Comparison of ENCODE assay signal across 23 mouse cellular contexts in the genomic region with DNA sequence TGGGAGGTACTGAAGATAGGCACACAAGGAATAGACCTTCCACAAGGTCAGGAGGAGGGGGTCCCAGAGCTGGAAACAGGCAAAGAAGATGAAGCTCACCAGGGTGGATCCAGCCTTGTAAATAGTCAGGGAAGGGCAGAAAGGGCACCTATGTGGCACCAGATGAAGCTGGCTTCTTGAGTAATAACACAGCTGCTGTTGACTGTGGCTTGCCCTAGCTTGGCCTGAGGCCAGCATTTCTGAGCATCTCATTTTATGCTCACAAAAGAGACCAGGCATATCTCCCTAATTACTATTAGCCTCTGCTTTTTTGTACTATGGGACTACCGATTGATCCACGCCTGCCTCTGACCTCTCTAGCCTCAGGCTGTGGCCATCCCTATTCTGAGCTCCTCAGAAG. TPM values are rescaled to one million over a fixed set of nuclear protein-coding genes. Genes with fewer than 3 reads are reported as not detected.
DNase-seq lines count a peak whose midpoint lies in the region; TF ChIP-seq lines count a peak whose summit lies in the region.
"Had no signal": no experiment of that assay in that cellular context is flagged by ENCODE, and none has a peak within 500 bp of the region (broad histone marks: within the 10 kb centered on the region; RNA-seq: fewer than 3 reads in every experiment).

No protein-coding gene starts in this region.

- no peak overlapping the region for H3K27ac ChIP-seq in left cerebral cortex, adult 2 months
- peak overlapping the region; percentile 94; the same call in 1 of the 2 replicates for H3K27ac ChIP-seq in CH12.LX (ENCODE audit: insufficient read depth, low read depth)
- H3K27ac ChIP-seq: embryonic facial prominence, embryonic 10.5 days; heart, adult 2 months; hindbrain, embryonic 15.5 days; intestine, embryonic 15.5 days; kidney, embryonic 15.5 days; liver, embryonic 14.5 days; lung, embryonic 15.5 days had no signal

- peak overlapping the region; percentile 52 for H3K4me2 ChIP-seq in CH12.LX (ENCODE audit: insufficient read depth, low read depth, poor library complexity, severe bottlenecking)
- H3K4me2 ChIP-seq: hindbrain, embryonic 15.5 days; intestine, embryonic 15.5 days; kidney, embryonic 15.5 days; lung, embryonic 15.5 days had no signal

- in situ Hi-C loops in CH12.LX (cut with MboI; ENCODE audit: low pct_ligation_motif_present, low pct_unique_long_range_greater_than_20kb, low sequenced_read_pairs): loop anchor here (5.0 kb wide), 3 partner anchors 42 to 257 kb away; partner anchors contain the start of gene Cab39

- peak overlapping the region; percentile 72 for H3K9ac ChIP-seq in CH12.LX (ENCODE audit: insufficient read depth, low read depth)
- H3K9ac ChIP-seq: forebrain, postnatal 0 days; hindbrain, embryonic 15.5 days; intestine, embryonic 15.5 days; kidney, embryonic 15.5 days; liver, embryonic 14.5 days; lung, embryonic 15.5 days had no signal

- TF ChIP-seq RAD21 in CH12.LX (IDR thresholded peaks at IDR 0.05; ENCODE audit: low read depth, low read length): no peak

- dilution Hi-C loops in CH12.LX (cut with MboI; ENCODE audit: extremely low pct_ligation_motif_present, extremely low pct_unique_long_range_greater_than_20kb, low sequenced_read_pairs): no loop called here

- no peaks in the 10 kb centered on the region for H3K9me3 ChIP-seq in CH12.LX (replicated peaks; ENCODE audit: low read length)
- H3K9me3 ChIP-seq: embryonic facial prominence, embryonic 10.5 days; hindbrain, embryonic 15.5 days; intestine, embryonic 15.5 days; kidney, embryonic 15.5 days; lung, embryonic 15.5 days had no signal

- H3K4me1 ChIP-seq in CH12.LX (ENCODE audit: control insufficient read depth in 1 of 2, insufficient read depth in 2 of 2): peaks cover 19 to 65% of the 10 kb centered on the region in 2 experiments
- H3K4me1 ChIP-seq: hindbrain, embryonic 15.5 days; intestine, embryonic 15.5 days; lung, embryonic 15.5 days had no signal

- no peak for TF ChIP-seq EP300 in CH12.LX (IDR thresholded peaks at IDR 0.05; ENCODE audit: low read length)

- intact Hi-C loops in left cerebral cortex, postnatal 4 days (cut with DNase I): no loop called here
- intact Hi-C loops in left cerebral cortex, adult 2 months (cut with DNase I): no loop called here

- DNase-seq in cerebellum, postnatal 10 days: peak; percentile 16 to 17
- no peak for DNase-seq in cerebellum, postnatal 36 days
- peak; percentile 17 for DNase-seq in left cerebral cortex, postnatal 4 days
- DNase-seq in left cerebral cortex, adult 2 months (ENCODE audit: extremely low spot score in 1 of 2, low spot score in 2 of 2): no peak
- DNase-seq in CH12.LX (ENCODE audit: extremely low read depth): no peak
- DNase-seq in brain, embryonic 14.5 days (ENCODE audit: low read depth): peak; percentile 18
- no peak for DNase-seq in lung, adult 18-20 months
- DNase-seq in testis, postnatal 14 days (ENCODE audit: low spot score): no peak
- DNase-seq: adrenal gland, adult 2 months; B cell, adult 2 months; cerebellum, adult 9-10 months; forebrain, postnatal 0 days; gastrocnemius, postnatal 25 days; heart, adult 2 months; kidney, postnatal 4 days; lung, postnatal 4 days; thymus, postnatal 14 days had no signal

- H3K79me2 ChIP-seq in CH12.LX (replicated peaks; ENCODE audit: control insufficient read depth, extremely low read depth, insufficient read depth, poor library complexity, severe bottlenecking): no peaks in the 10 kb centered on the region; the same call in 1 of the 2 replicates

- no peak for TF ChIP-seq CTCF in left cerebral cortex, adult 2 months (IDR thresholded peaks at IDR 0.05)
- TF ChIP-seq CTCF in CH12.LX (conservative IDR thresholded peaks at IDR 0.05 in 1 of 2, IDR thresholded peaks at IDR 0.05 in 1 of 2; ENCODE audit: low read depth in 2 of 2, low read length in 2 of 2): no peak
- no peak for TF ChIP-seq CTCF in brain, embryonic 14.5 days (IDR thresholded peaks at IDR 0.05; ENCODE audit: borderline replicate concordance, extremely low read depth, insufficient read depth, insufficient read length)

- peaks cover 4 to 23% of the 10 kb centered on the region in 2 experiments for H3K36me3 ChIP-seq in CH12.LX (replicated peaks in 1 of 2; ENCODE audit: control insufficient read depth in 1 of 2, insufficient read depth in 1 of 2, low read length in 1 of 2)
- H3K36me3 ChIP-seq: embryonic facial prominence, embryonic 10.5 days; hindbrain, embryonic 15.5 days; intestine, embryonic 15.5 days; kidney, embryonic 15.5 days; lung, embryonic 15.5 days had no signal

- no peaks in the 10 kb centered on the region for H3K27me3 ChIP-seq in CH12.LX (replicated peaks)
- H3K27me3 ChIP-seq: hindbrain, embryonic 15.5 days; intestine, embryonic 15.5 days; kidney, embryonic 15.5 days; lung, embryonic 15.5 days had no signal

- no peak for TF ChIP-seq POLR2A in CH12.LX (IDR thresholded peaks at IDR 0.05; ENCODE audit: low read depth, low read length)
- no peak for TF ChIP-seq POLR2A in brain, embryonic 14.5 days (IDR thresholded peaks at IDR 0.05; ENCODE audit: borderline replicate concordance, extremely low read depth, insufficient read depth, insufficient read length, poor library complexity, severe bottlenecking)

- H3K4me3 ChIP-seq in left cerebral cortex, adult 2 months: no peak overlapping the region
- peak overlapping the region in 2 of 3 experiments; percentile 42 to 57 for H3K4me3 ChIP-seq in CH12.LX (replicated peaks in 1 of 3; ENCODE audit: low read depth in 2 of 3, low read length in 2 of 3, poor library complexity in 1 of 3)
- H3K4me3 ChIP-seq: embryonic facial prominence, embryonic 10.5 days; heart, adult 2 months; hindbrain, embryonic 15.5 days; intestine, embryonic 15.5 days; kidney, embryonic 15.5 days; lung, embryonic 15.5 days had no signal

TF ChIP-seq in CH12.LX, 34 proteins besides CTCF, POLR2A, EP300 and RAD21:
- no peak for TF ChIP-seq HCFC1 (IDR thresholded peaks at IDR 0.05; ENCODE audit: low read depth, low read length)
- TF ChIP-seq NRF1 (IDR thresholded peaks at IDR 0.05; ENCODE audit: low read depth, low read length): no peak
- TF ChIP-seq MAFK (IDR thresholded peaks at IDR 0.05; ENCODE audit: insufficient replicate concordance, low read length): no peak
- TF ChIP-seq JUN (IDR thresholded peaks at IDR 0.05; ENCODE audit: insufficient read depth, low read depth, low read length): no peak
- no peak for TF ChIP-seq MEF2A (IDR thresholded peaks at IDR 0.05; ENCODE audit: borderline replicate concordance, low read depth, low read length)
- TF ChIP-seq JUND (conservative IDR thresholded peaks at IDR 0.05; ENCODE audit: low read depth, low read length): no peak
- no peak for TF ChIP-seq USF2 (conservative IDR thresholded peaks at IDR 0.05; ENCODE audit: low read depth, low read length)
- no peak for TF ChIP-seq TCF12 (IDR thresholded peaks at IDR 0.05; ENCODE audit: low read depth, low read length)

RNA-seq across cellular contexts. Expression of gene A630001G21Rik, which starts 28.6 kb away (rescaled TPM):
- total RNA-seq in left cerebral cortex, postnatal 4 days (2021): under 1 TPM; 0.24 to 0.84 TPM
- total RNA-seq in left cerebral cortex, adult 2 months (2021): not detected
- total RNA-seq in CH12.LX (2012; rRNA removed) (55.8 and 64.7 TPM in 2 replicates), CH12.LX (2014; rRNA removed) (151 and 164 TPM in 2 replicates)
- 130 and 139 TPM in 2 replicates for polyA plus RNA-seq in CH12.LX (2012; ENCODE audit: insufficient read length, low read depth)
- 0.67 and 0.75 TPM in 2 replicates for polyA plus RNA-seq in brain, embryonic 14.5 days (2012; rRNA removed)

RNA-seq across cellular contexts. Expression of gene Cab39, which starts 43.4 kb away (rescaled TPM):
- 100 to 1,000 TPM; 134 to 144 TPM for total RNA-seq in left cerebral cortex, postnatal 4 days (2021)
- total RNA-seq in left cerebral cortex, adult 2 months (2021): 100 to 1,000 TPM; 149 to 175 TPM
- 90.2 and 101 TPM in 2 replicates for total RNA-seq in CH12.LX (2012; rRNA removed)
- total RNA-seq in CH12.LX (2014; rRNA removed): 239 and 263 TPM in 2 replicates
- polyA plus RNA-seq in CH12.LX (2012; ENCODE audit: insufficient read length, low read depth): 98.4 and 111 TPM in 2 replicates
- 109 and 118 TPM in 2 replicates for polyA plus RNA-seq in brain, embryonic 14.5 days (2012; rRNA removed)

Comparison
In these comparisons a context has a peak if more than half of its experiments do, and no peak if none do; other contexts are left out.
1. DNase-seq: peak in cerebellum, postnatal 10 days (2 of 2), left cerebral cortex, postnatal 4 days (single experiment) and brain, embryonic 14.5 days (single experiment); none in cerebellum, postnatal 36 days (0 of 2), left cerebral cortex, adult 2 months (0 of 2), CH12.LX (single experiment), lung, adult 18-20 months (0 of 2) and testis, postnatal 14 days (single experiment).
2. RNA of gene A630001G21Rik, which starts 28.6 kb away (total RNA-seq): 55.8 to 164 TPM in CH12.LX; 0.24 to 0.84 TPM in left cerebral cortex, postnatal 4 days and not detected in left cerebral cortex, adult 2 months; every median in the first group is over 10 times any median in the second.